Mouse (Mus musculus) spleen, adult 2 months (tissue): ENCODE results near the gene Glmn.

Source experiments
- CTCF ChIP-seq: fragments of 200-500 bp; IDR thresholded peaks from 2 replicates; pipeline ENCODE4 v1.5.1; 2011; ENCODE audit warnings: mild to moderate bottlenecking, inconsistent platforms; ENCODE audit not compliant: insufficient read depth, insufficient read length, insufficient replicate concordance; ENCODE audit errors: extremely low read depth
- POLR2A ChIP-seq: fragments of 200-500 bp; IDR thresholded peaks from 2 replicates; pipeline ENCODE4 v1.6.1; 2011; ENCODE audit warnings: low read depth, low read length, inconsistent platforms

DNA sequence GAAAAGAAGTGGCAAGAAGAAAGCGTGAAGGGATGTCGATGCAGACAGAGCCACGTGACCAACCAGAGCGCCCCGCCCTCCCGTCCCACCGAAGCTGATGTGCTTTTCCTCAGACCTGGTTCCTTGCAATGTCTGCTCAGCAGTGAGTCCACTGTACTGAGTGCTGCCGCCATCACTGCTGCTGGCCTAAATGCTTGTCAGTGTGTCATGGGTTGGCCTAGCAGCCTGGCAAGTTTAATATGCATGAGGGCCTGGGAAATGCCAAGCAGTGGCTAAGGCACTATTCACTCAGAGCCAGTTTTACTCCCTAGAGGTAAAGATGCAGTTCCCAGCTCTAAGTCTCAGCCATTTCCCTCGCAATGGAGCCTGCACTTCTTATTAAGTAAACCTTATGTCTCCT, 28.5 kb downstream of the Glmn start:
- TF ChIP-seq CTCF = no peak
- TF ChIP-seq POLR2A = no peak
